Mouse (Mus musculus) limb, embryonic 15.5 days (tissue): ENCODE data around the gene Slc45a2. TPM values are rescaled to one million over a fixed set of nuclear protein-coding genes. Genes with fewer than 3 reads are reported as not detected.

Source experiments
- ATAC-seq: fragments of 200-750 bp; cut with Nextera tagmentation; 2 replicates; pipeline ENCODE4 v1.8.0; 2017; ENCODE audit warnings: low read depth, moderate TSS enrichment; ENCODE audit not compliant: insufficient number of reproducible peaks, low FRiP score, low TSS enrichment
- H3K27ac ChIP-seq: fragments of 300-500 bp; sonication (generic); 2 replicates; pipeline ENCODE4 v1.5.1; 2015; ENCODE audit warnings: moderate library complexity, mild to moderate bottlenecking, inconsistent platforms
- H3K27me3 ChIP-seq: fragments of 300-500 bp; sonication (generic); 2 replicates; pipeline ENCODE4 v1.6.1; 2015; ENCODE audit warnings: inconsistent platforms
- H3K36me3 ChIP-seq: fragments of 300-500 bp; sonication (generic); 2 replicates; pipeline ENCODE4 v1.6.1; 2015; ENCODE audit warnings: inconsistent platforms
- H3K4me1 ChIP-seq: fragments of 300-500 bp; sonication (generic); 2 replicates; pipeline ENCODE4 v1.6.1; 2015; ENCODE audit warnings: inconsistent platforms
- H3K4me2 ChIP-seq: fragments of 300-500 bp; sonication (generic); 2 replicates; pipeline ENCODE4 v1.6.1; 2015; ENCODE audit warnings: mild to moderate bottlenecking, inconsistent platforms
- H3K4me3 ChIP-seq: fragments of 300-500 bp; sonication (generic); 2 replicates; pipeline ENCODE4 v1.5.1; 2015; ENCODE audit warnings: mild to moderate bottlenecking, inconsistent platforms
- H3K9ac ChIP-seq: fragments of 300-500 bp; sonication (generic); 2 replicates; pipeline ENCODE4 v1.6.1; 2015; ENCODE audit warnings: inconsistent platforms
- H3K9me3 ChIP-seq: fragments of 300-500 bp; sonication (generic); 2 replicates; pipeline ENCODE4 v1.6.1; 2016; ENCODE audit warnings: inconsistent platforms
- WGBS: fragments of 180-500 bp; shearing (Covaris S2); methylation state at CpG from one replicate; pipeline ENCODE4 v1.1.7; 2015; 5-methylcytosine and 5-hydroxymethylcytosine counted together
- polyA plus RNA-seq: library from polyadenylated mRNA; unstranded; fragments of >200 nt; fragmentation: Nextera tagmentation; extraction: Ambion mirVana; gene quantifications from 2 replicates; pipeline ENCODE4 v1.2.1, GENCODE M21; 2015

Gene Slc45a2
- polyA plus RNA-seq, result 0.50 and 0.62 TPM in 2 replicates

DNA sequence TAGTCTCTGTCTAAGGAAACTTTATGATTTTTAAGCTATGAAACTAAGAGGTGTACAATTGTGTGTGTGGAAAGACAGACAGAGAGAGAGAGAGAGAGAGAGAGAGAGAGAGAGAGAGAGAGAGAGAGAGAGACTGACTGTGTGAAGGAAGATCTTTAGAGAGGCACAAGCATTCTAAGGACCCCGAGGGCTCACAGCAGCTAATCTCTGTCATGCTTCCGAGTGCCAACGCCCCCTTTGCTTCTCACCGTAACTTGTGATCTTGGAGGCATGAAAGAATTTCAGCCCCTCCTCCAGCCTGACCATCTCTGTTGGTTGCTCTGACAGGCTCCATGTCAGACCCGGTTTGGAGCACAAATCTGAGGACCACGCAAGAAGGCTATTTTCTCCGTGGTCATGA is at the start of gene Slc45a2:
Gene Slc45a2 (plus strand): TSS at position 301 of the 400 bp plus-strand sequence.
- Histone ChIP-seq H3K27ac (no peak within 1 kb of the TSS), H3K27me3 (no peaks in the 10 kb centered on the region), H3K9me3 (no peaks in the 10 kb centered on the region), H3K4me2 (no peak within 1 kb of the TSS), H3K36me3 (0 out of 2 replicates have a peak, but pooled peaks cover 5% of the 10 kb centered on the region), H3K4me3 (no peak within 1 kb of the TSS), H3K9ac (no peak within 1 kb of the TSS), H3K4me1 (no peaks in the 10 kb centered on the region)
- 63% methylated on average over 7 of the region's 7 CpGs for WGBS
- no peak for ATAC-seq

DNA sequence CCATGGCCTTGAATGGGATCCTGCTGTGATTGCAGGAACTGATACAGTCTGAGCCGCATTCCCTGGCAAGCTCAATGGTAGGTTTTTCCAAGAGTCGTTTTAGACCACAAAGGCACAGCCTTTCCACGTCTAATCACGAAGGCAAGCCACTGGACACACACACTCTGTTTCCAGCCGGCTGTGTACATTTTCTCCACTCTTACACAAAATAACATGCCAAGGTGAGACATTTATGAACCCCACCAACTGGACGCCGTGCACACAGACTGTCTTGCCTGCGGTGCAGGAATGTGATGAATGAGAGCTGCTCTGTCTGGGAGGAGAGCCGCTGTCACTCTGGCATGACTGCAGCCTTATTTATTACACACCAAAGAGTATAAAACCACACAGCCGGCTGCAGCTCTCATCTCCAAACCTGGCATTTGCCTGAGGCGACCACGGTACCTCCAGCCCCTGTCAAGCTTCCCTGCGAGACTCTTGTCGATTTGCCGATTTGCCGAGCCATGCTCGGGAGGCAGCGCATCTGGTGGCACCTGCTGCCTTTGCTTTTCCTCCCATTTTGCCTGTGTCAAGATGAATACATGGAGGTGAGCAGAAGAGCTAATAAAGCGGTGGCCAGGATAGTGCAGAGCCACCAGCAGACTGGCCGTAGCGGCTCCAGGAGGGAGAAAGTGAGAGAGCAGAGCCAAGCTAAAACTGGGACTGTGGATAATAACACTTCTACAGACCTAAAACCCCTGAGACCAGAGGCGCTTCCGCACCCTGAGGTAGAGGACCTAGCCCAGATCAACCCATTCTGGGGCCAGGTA is 48.4 kb upstream of the Slc45a2 start, which contains the start of gene C1qtnf3:
Gene C1qtnf3 (plus strand): TSS at position 382 of the 809 bp plus-strand sequence.
- no peaks in the 10 kb centered on the region for H3K27me3 ChIP-seq
- peak within 1 kb of the TSS; percentile 81 for H3K27ac ChIP-seq
- peak within 1 kb of the TSS; percentile 29 for H3K4me3 ChIP-seq
- peak; percentile 53; the same call in 1 of the 2 replicates for ATAC-seq
- H3K36me3 ChIP-seq, result no peaks in the 10 kb centered on the region
- peak within 1 kb of the TSS; percentile 27 for H3K4me2 ChIP-seq
- peak within 1 kb of the TSS; percentile 10; the same call in 1 of the 2 replicates for H3K9ac ChIP-seq
- H3K9me3 ChIP-seq, result no peaks in the 10 kb centered on the region
- peaks cover 16% of the 10 kb centered on the region for H3K4me1 ChIP-seq
- 36% methylated on average over 23 of the region's 23 CpGs for WGBS

GRCm38 (mm10) chr15:10952760-10953305 is 47.7 kb upstream of the Slc45a2 start:
- peak overlapping the region; percentile 81 for H3K27ac ChIP-seq
- H3K4me1 ChIP-seq, result peaks cover 15% of the 10 kb centered on the region
- H3K36me3 ChIP-seq, result no peaks in the 10 kb centered on the region
- WGBS, result 54% methylated on average over 4 of the region's 4 CpGs
- H3K9ac ChIP-seq, result peak overlapping the region; percentile 10; the same call in 1 of the 2 replicates
- no peaks in the 10 kb centered on the region for H3K9me3 ChIP-seq
- no peaks in the 10 kb centered on the region for H3K27me3 ChIP-seq
- peak overlapping the region; percentile 29 for H3K4me3 ChIP-seq
- H3K4me2 ChIP-seq, result peak overlapping the region; percentile 27
- ATAC-seq, result no peak

DNA sequence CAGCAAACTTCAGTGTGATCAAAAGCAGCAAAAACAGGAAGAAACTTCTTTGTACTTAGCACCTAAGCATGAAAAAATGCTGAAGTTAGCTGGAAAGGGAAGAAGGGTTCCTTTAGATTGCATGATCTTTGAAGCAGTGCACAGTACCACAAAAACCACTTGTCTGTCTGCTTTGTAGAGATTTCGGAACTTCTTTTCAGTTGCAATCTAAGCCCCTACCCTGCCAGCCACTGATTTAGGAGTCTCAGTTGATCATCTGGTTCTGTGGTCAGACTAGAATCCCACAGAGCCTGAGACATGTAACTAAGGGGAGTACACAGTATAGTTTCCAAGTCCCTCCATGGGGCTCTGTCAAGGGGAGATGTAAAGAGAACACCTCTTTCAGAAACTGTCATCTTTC is 47.1 kb upstream of the Slc45a2 start:
- WGBS, result 63% methylated on average over 1 of the region's 1 CpGs
- no peak overlapping the region for H3K9ac ChIP-seq
- H3K36me3 ChIP-seq, result no peaks in the 10 kb centered on the region
- H3K4me1 ChIP-seq, result peaks cover 14% of the 10 kb centered on the region
- H3K4me3 ChIP-seq, result peak overlapping the region; percentile 29
- H3K9me3 ChIP-seq, result no peaks in the 10 kb centered on the region
- H3K27ac ChIP-seq, result no peak overlapping the region; the same call in 1 of the 2 replicates
- peak overlapping the region; percentile 5; the same call in 1 of the 2 replicates for H3K4me2 ChIP-seq
- no peak for ATAC-seq
- H3K27me3 ChIP-seq, result no peaks in the 10 kb centered on the region

GRCm38 (mm10) chr15:10954381-10955016 is 46.0 kb upstream of the Slc45a2 start:
- Histone ChIP-seq H3K9ac (no peak overlapping the region), H3K9me3 (no peaks in the 10 kb centered on the region), H3K4me3 (no peak overlapping the region), H3K36me3 (no peaks in the 10 kb centered on the region), H3K4me2 (no peak overlapping the region), H3K27me3 (no peaks in the 10 kb centered on the region), H3K27ac (no peak overlapping the region), H3K4me1 (peaks cover 14% of the 10 kb centered on the region)
- 82% methylated on average over 6 of the region's 6 CpGs for WGBS
- no peak for ATAC-seq

- 52% methylated on average over 5 of the region's 5 CpGs for WGBS
- no peaks in the 10 kb centered on the region for H3K36me3 ChIP-seq
- no peaks in the 10 kb centered on the region for H3K9me3 ChIP-seq
- H3K4me3 ChIP-seq, result no peak overlapping the region
- no peak for ATAC-seq
- H3K27ac ChIP-seq, result no peak overlapping the region
- H3K4me2 ChIP-seq, result no peak overlapping the region
- H3K4me1 ChIP-seq, result peaks cover 14% of the 10 kb centered on the region
- no peaks in the 10 kb centered on the region for H3K27me3 ChIP-seq
- H3K9ac ChIP-seq, result no peak overlapping the region
Observed at GRCm38 (mm10) chr15:10955156-10955555, 45.4 kb upstream of the Slc45a2 start.

- H3K36me3 ChIP-seq, result no peaks in the 10 kb centered on the region
- peaks cover 13% of the 10 kb centered on the region for H3K4me1 ChIP-seq
- no peak overlapping the region for H3K9ac ChIP-seq
- 34% methylated on average over 3 of the region's 3 CpGs for WGBS
- no peaks in the 10 kb centered on the region for H3K27me3 ChIP-seq
- ATAC-seq, result no peak
- H3K4me3 ChIP-seq, result no peak overlapping the region
- no peaks in the 10 kb centered on the region for H3K9me3 ChIP-seq
- H3K27ac ChIP-seq, result 0 out of 2 replicates have a peak overlapping the region, but pooled peaks have one; percentile 5
- no peak overlapping the region for H3K4me2 ChIP-seq
Observed at GRCm38 (mm10) chr15:10956706-10957105, 43.8 kb upstream of the Slc45a2 start.

DNA sequence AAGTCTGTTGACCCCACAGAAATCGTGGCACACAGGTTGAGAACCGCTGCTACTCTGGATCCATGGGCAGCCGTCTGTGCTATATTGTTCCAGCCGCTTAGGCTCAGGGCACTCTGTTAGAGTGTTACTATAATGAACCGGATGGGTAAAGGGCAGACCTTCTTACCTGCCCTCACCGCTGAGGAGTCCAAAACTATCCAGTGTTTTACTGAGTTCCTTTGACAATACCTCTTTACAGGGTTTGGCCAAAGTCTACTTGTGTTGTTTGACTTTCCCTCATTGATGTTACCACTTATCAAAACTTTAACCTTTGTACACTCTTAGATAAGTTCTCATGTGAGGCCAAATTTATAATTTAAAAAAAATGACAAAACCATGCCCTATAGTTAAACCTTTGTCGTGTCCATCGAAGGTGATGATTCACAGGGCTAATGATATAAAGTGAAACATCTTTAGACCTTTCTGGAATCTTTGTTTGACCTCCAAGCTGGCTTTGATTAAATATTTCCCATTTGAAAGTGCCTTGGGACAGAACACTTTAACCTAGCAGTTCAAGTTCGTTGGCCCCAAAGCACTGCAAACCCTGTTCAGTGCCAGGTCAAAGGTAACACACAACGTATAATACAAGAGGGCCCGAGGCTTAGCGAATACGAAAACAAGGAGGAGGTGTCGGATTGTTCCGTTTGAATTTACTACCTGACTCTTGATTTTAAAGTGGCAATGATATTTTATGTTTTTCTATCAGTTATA is 41.1 kb upstream of the Slc45a2 start:
- H3K4me2 ChIP-seq, result no peak overlapping the region
- 84% methylated on average over 15 of the region's 15 CpGs for WGBS
- H3K9ac ChIP-seq, result no peak overlapping the region
- H3K36me3 ChIP-seq, result no peaks in the 10 kb centered on the region
- no peaks in the 10 kb centered on the region for H3K9me3 ChIP-seq
- H3K4me3 ChIP-seq, result no peak overlapping the region
- no peaks in the 10 kb centered on the region for H3K4me1 ChIP-seq
- ATAC-seq, result no peak
- no peaks in the 10 kb centered on the region for H3K27me3 ChIP-seq
- no peak overlapping the region for H3K27ac ChIP-seq

DNA sequence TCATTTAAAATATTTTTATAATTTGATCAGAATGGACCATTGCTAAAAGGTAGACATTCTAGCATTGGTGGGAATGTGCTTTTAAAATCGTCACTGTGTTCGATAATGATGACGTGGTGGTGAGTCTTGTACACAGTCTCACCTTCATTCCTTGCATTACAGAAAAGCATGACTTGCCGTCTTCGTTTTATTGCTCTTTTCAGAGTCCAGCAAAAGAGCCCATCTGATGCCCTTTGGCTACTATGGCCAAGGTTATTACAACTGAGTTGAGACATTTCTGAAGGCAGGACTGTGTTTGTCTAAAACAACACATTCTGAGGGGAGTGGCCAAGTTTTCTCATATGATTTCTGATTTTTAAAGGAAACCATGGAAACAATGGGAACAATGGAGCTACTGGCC is 40.3 kb upstream of the Slc45a2 start:
- WGBS, result 86% methylated on average over 5 of the region's 5 CpGs
- H3K9ac ChIP-seq, result no peak overlapping the region
- H3K4me3 ChIP-seq, result no peak overlapping the region
- ATAC-seq, result no peak
- H3K27me3 ChIP-seq, result no peaks in the 10 kb centered on the region
- no peaks in the 10 kb centered on the region for H3K4me1 ChIP-seq
- H3K9me3 ChIP-seq, result no peaks in the 10 kb centered on the region
- no peak overlapping the region for H3K4me2 ChIP-seq
- H3K27ac ChIP-seq, result no peak overlapping the region
- H3K36me3 ChIP-seq, result no peaks in the 10 kb centered on the region

- Histone ChIP-seq H3K27ac (no peak overlapping the region), H3K27me3 (no peaks in the 10 kb centered on the region), H3K36me3 (no peaks in the 10 kb centered on the region), H3K4me1 (no peaks in the 10 kb centered on the region), H3K4me3 (no peak overlapping the region), H3K9ac (no peak overlapping the region), H3K9me3 (no peaks in the 10 kb centered on the region), H3K4me2 (no peak overlapping the region)
- 85% methylated on average over 2 of the region's 2 CpGs for WGBS
- ATAC-seq, result no peak
Observed at GRCm38 (mm10) chr15:10962601-10963000, 37.9 kb upstream of the Slc45a2 start.

- Histone ChIP-seq H3K27me3 (no peaks in the 10 kb centered on the region), H3K9ac (no peak overlapping the region), H3K9me3 (no peaks in the 10 kb centered on the region), H3K4me1 (no peaks in the 10 kb centered on the region), H3K27ac (no peak overlapping the region), H3K4me2 (no peak overlapping the region), H3K36me3 (no peaks in the 10 kb centered on the region), H3K4me3 (no peak overlapping the region)
- no peak for ATAC-seq
- WGBS, result 64% methylated on average over 3 of the region's 3 CpGs
Observed at GRCm38 (mm10) chr15:10969439-10969838, 31.1 kb upstream of the Slc45a2 start.
